Mouse (Mus musculus) layer of hippocampus, postnatal 25 days (tissue): ENCODE results near the gene Cd300e. TPM values are rescaled to one million over a fixed set of nuclear protein-coding genes. Genes with fewer than 3 reads are reported as not detected.
"Not testable (repeated sequence)": the region's sequence is repeated elsewhere in the genome, so short reads cannot be mapped to it uniquely, and the experiment has no call there.

Experiments
- DNase-seq, 2 experiments: peaks; one replicate each; pipeline ENCODE4 v3.0.0; 2022; ENCODE audit warnings: mixed read lengths in 2 of 2, low spot score in 1 of 2; ENCODE audit errors: extremely low spot score in 1 of 2
- total RNA-seq, 2 experiments: library from RNA; stranded (reverse); gene quantifications; 2 replicates each; pipeline ENCODE4 v1.2.3; 2021

Cd300e gene
- total RNA-seq, 2 experiments from 2014 or later: not detected

- peak; percentile 59 to 92 for DNase-seq
Observed at GRCm38 (mm10) chr11:115083376-115084139, 21.6 kb upstream of the Cd300e start.

- DNase-seq: no peak
Observed at GRCm38 (mm10) chr11:115082196-115082595, 20.2 kb upstream of the Cd300e start.

DNA sequence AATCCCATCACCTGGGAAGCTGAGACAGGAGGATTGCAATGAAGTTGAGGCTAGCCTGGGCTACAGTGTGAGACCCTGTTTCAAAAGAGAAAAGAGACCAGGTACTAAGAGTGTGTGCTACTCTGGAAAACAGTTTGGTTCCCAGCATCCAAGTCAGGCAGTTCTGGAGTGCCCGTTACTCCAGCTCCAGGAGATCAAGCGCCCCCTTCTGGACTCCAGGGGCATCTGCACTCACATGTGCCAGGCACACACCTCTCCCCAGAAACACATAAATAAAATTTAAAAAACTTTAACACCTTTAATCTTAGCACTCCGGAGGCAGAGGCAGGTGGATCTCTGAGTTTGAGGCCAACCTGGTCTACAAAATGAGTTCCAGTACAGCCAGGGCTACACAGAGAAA lies 19.4 kb upstream of the Cd300e start:
- no peak for DNase-seq

- peak; percentile 21 to 35 for DNase-seq
Observed at GRCm38 (mm10) chr11:115080886-115081285, 18.9 kb upstream of the Cd300e start.

- DNase-seq: no peak
Observed at GRCm38 (mm10) chr11:115078680-115079079, 16.7 kb upstream of the Cd300e start.

- DNase-seq: no peak
Observed at GRCm38 (mm10) chr11:115077436-115077835, 15.5 kb upstream of the Cd300e start.

DNA sequence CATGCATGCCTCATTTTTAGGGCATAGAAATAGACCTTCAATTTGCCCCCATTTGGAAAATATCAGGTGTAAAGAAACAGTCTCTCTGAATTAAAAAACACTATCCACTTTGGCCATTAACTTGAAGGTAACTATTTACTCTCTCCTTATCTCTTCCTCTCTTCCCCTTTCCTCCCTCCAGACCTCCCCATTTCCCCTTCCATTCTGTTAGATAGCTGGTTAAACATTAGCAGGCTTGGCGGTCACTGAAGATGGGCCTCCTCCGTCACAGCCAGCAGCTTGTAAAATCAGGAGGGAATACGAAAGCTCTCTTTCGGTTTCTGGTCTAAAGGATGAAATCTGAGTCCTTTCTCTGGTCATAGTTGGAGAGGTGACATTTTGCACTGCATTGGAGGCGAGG lies 13.9 kb upstream of the Cd300e start:
- no peak for DNase-seq

DNA sequence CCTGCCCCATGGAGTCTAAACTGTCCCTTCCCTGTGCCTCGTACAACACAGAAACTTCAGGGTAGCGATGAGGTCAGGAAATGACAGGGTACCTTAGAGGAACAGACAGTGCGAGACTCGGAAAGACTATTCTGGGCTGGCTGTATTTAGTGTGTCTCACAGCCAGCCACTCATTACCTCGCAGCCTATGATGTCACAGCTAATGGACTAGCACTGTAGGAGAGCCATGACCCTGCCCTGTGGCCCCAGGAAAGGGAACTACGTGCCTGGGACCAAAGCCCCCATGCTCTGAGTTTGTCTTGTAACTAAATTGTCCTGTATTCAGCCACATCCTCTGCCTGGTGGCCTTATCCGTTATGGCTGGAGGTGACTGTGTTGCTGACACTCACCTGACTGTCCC lies 13.4 kb upstream of the Cd300e start:
- no peak for DNase-seq

DNA sequence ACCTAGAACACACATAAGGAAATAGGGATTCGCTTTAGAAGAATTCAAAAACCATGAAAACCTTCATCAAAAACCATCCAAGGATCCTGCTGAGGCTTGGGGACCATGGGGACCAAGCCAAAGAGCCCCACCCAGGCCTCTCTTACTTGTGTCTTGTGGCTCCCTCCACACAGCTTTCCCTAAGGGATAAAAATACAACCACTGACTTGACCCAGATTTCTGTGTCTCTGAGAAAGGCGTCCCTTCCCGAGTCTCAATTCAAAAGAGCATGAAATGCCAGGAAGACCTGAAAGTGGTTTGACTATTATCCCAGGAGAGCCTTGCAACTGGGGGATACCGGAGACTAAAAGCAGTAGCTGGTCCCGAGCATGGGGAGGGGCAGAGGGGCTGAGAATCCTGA lies 11.0 kb upstream of the Cd300e start:
- no peak for DNase-seq

DNA sequence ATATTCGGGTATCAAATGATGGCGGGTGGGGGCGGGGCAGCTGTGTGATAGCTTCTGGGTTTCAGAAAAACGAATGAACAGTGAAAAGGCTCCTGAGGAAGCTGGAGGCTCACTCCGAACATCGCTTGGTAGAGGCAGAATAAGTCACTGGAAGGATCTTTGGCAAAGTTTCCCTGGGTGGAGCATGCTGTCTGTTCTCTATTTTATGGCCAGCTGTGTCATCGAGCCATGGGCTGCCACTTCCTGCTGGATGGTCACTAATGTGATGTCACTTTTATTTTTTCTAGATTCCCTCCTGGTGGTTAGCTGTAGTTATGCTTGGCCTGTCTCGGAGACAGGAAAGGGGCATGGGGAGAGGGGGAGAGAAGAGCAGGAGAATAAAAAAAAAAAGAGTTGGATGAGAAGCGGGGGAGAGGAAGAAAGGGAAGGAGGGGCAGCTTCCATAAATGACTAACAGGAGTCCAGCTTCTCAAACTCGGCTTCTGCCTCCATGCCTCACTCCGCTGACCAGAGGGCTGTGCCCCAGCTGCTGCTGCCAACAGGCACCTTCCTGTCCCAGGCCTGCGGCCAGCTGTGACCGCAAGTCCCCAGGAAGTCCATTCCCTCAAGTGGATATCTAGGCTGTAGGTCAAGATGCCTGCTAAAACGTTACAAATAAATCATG lies 9.8 kb upstream of the Cd300e start:
- DNase-seq: no peak

DNA sequence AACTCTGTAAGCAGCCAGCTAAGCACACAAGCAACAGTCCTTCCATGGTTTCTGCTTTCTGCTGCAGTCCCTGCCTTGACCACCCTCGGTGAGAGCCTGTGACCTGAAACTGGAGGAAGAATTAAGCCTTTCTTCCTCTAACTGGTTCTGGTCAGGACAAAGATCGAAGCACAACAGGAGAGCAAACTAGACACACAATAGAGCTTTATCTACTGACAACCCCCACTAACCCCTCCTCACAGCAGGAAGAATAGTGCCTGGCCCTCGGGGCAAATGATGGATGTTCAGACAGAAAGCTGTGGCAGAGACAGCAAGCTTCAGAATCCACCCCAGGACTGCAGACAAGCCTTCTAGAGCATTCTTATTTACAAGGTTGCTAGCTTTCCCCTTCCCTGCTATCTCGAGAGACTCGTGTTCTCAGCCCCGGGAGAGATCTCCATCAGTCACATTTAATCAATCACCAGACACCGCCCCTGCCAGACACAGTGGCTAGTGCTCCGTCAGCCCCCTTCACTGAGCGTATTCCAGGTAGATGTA lies 9.1 kb upstream of the Cd300e start:
- no peak for DNase-seq

DNA sequence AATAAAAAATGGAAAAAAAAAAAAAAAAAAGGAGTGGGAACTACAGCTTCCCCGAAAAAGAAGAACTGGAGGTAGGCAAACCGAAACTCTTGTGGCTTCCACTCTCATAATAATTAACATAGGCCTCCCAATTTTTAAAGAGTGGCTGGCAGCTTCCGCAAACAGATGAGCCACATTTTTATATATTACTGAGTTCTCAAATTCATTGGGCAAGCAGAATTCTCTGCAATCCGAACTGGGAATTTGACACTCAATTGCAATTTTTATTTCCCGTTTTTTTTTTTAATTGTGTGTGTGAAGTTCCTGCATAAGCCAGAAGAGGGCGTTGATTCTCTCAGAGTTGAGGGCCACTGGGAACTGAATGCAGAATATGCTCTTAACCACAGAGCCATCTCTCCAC lies 4.8 kb upstream of the Cd300e start:
- no peak for DNase-seq

DNA sequence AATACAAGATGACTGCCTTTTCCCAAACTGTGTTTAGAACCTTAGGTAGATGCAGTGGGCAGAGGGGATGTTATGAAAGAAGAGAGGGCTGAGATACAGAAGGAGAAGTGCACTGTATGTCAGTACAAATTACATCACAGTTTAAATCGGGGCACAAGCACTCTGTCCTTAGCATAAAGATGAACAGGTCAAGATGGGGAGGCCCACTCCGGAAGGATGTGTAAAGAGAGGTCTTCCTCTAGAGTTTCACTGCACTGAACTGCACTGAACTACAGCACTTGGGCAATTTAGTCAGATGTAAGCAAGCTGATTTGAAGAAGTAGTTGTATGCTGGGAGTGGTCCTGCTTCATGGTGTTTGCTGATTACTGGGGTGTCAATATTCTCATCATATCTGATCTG lies 2.2 kb downstream of the Cd300e start:
- no peak for DNase-seq

DNA sequence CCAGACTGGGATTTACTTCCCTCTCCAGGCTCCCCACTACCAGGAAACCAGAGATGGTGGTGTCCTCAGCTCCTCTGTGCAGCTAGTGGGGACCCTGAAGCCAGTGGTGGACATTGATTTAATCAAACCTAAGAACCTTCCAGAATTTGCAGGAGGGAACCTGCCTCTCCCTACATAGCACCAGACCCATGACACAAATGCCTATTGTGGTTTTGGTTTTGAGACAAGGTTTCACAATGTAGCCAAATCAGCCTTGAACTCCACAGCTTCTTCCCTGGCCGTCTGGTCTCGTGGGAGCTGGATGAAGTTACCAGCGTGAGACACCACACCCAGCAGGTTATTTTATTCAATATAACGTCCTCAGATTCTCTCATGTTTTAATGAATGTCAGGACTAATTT lies 3.3 kb downstream of the Cd300e start:
- no peak for DNase-seq

- no peak for DNase-seq
Observed at GRCm38 (mm10) chr11:115054537-115054936, 7.4 kb downstream of the Cd300e start.

DNA sequence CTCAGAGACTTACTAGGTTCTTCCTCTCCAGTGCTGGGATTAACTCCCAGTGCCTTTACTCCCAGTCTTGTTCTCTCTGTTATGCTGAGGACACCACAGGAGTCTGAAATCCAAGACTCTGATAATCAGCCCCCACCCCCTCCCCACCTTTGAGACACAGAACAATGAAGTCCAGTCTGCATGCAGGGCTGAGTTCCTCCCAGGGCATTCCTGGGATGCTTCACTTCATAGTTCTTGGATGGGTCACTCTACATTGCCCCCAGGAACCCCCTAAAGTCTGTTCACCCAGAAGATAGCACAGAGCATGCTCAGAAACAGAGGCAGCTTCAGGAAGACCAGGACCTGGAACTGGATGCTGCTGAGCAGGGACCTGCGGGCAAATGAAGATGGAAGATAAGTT lies 9.0 kb downstream of the Cd300e start:
- no peak for DNase-seq

GRCm38 (mm10) chr11:115052206-115052605 lies 9.8 kb downstream of the Cd300e start:
- no peak for DNase-seq

- peak in 1 of 2 experiments; percentile 22 for DNase-seq
Observed at GRCm38 (mm10) chr11:115049282-115049895, 12.6 kb downstream of the Cd300e start.

GRCm38 (mm10) chr11:115048259-115048658 lies 13.7 kb downstream of the Cd300e start, which contains the start of gene Cd300ld3:
Gene Cd300ld3 (minus strand): TSS chr11:115048409.
- DNase-seq: no peak

DNA sequence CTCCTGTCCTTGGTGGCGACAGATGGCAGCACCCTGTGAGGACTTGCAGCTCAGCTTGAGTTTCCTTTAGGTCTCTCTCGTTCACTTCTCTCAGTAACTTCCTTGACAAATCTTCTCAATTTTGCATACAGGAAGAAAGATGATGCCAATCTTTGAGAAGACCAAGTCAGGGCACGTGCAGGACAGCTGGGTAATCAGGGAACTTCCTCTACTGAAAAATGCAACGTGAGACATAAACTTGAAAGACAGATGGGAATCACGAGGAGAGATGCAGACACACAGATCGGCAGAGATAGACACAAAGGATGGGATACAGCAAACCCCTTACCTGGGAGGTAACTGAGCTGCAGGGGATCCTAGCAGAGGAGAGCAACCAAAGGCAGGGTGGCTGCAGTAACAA lies 24.3 kb downstream of the Cd300e start, which contains the start of gene Cd300ld5:
TSS of gene Cd300ld5 (minus strand) at position 101 of the 400 bp plus-strand sequence.
- not testable (repeated sequence) for DNase-seq

GRCm38 (mm10) chr11:115026912-115027311 lies 35.1 kb downstream of the Cd300e start, which contains the start of gene Cd300ld4:
Gene Cd300ld4 (minus strand): TSS chr11:115027012.
- DNase-seq: not testable (repeated sequence)
